Mouse (Mus musculus) limb, embryonic 12.5 days (tissue): ENCODE results near the gene Rps15. TPM values are rescaled to one million over a fixed set of nuclear protein-coding genes. Genes with fewer than 3 reads are reported as not detected.

Experiments used
- microRNA-seq: library from miRNA; unstranded; fragments of <30 nt; microRNA quantifications from one replicate; pipeline ENCODE4, GENCODE M21; 2017
- polyA plus RNA-seq: library from polyadenylated mRNA; unstranded; fragments of >200 nt; fragmentation: Nextera tagmentation; extraction: Ambion mirVana; gene quantifications from 2 replicates; pipeline ENCODE4 v1.2.1, GENCODE M21; 2016

Gene Rps15
- polyA plus RNA-seq, 1 experiment from 2014 or later, result 930 TPM

Small RNA genes lying within 50 kb of the gene (microRNA-seq; reads per million reads assigned to microRNA genes)
- not detected for gene Mir6911

Other genes starting within 250 kb of the Rps15 start
- 463 and 494 TPM in 2 replicates for gene Gpx4, start 245.3 kb upstream of the Rps15 start, polyA plus RNA-seq
- gene Sbno2, start 186.9 kb upstream of the Rps15 start, polyA plus RNA-seq, result 13.9 and 14.4 TPM in 2 replicates
- gene Stk11, start 176.7 kb upstream of the Rps15 start, polyA plus RNA-seq, result 16.1 and 18.1 TPM in 2 replicates
- 460 and 465 TPM in 2 replicates for gene Atp5d, start 153.8 kb upstream of the Rps15 start, polyA plus RNA-seq
- gene Cbarp, start 151.6 kb upstream of the Rps15 start, polyA plus RNA-seq, result 4.9 and 5.6 TPM in 2 replicates
- gene Midn, start 144.2 kb upstream of the Rps15 start, polyA plus RNA-seq, result 30.6 and 38.0 TPM in 2 replicates
- gene Cirbp, start 126.5 kb upstream of the Rps15 start, polyA plus RNA-seq, result 166 and 175 TPM in 2 replicates
- gene 1600002K03Rik, start 119.5 kb upstream of the Rps15 start, polyA plus RNA-seq, result 9.1 and 9.5 TPM in 2 replicates
- gene Efna2, start 113.0 kb upstream of the Rps15 start, polyA plus RNA-seq, result 60.3 and 62.2 TPM in 2 replicates
- 103 and 112 TPM in 2 replicates for gene Mum1, start 66.0 kb upstream of the Rps15 start, polyA plus RNA-seq
- 258 and 278 TPM in 2 replicates for gene Ndufs7, start 43.3 kb upstream of the Rps15 start, polyA plus RNA-seq
- gene Gamt, start 31.4 kb upstream of the Rps15 start, polyA plus RNA-seq, result 30.7 and 31.9 TPM in 2 replicates
- gene Dazap1, start 31.0 kb upstream of the Rps15 start, polyA plus RNA-seq, result 69.1 and 71.0 TPM in 2 replicates
- 4.7 and 5.3 TPM in 2 replicates for gene Apc2, start 3.5 kb downstream of the Rps15 start, polyA plus RNA-seq
- 48.1 and 50.5 TPM in 2 replicates for gene 2310011J03Rik, start 28.1 kb downstream of the Rps15 start, polyA plus RNA-seq
- 6.3 and 6.6 TPM in 2 replicates for gene Pcsk4, start 37.0 kb downstream of the Rps15 start, polyA plus RNA-seq
- 4.1 and 4.6 TPM in 2 replicates for gene Reep6, start 37.5 kb downstream of the Rps15 start, polyA plus RNA-seq
- gene Adamtsl5, start 56.0 kb downstream of the Rps15 start, polyA plus RNA-seq, result 0.70 and 0.88 TPM in 2 replicates
- 1.2 and 1.3 TPM in 2 replicates for gene Plk5, start 64.0 kb downstream of the Rps15 start, polyA plus RNA-seq
- 12.5 and 15.2 TPM in 2 replicates for gene Mex3d, start 95.2 kb downstream of the Rps15 start, polyA plus RNA-seq
- 361 and 364 TPM in 2 replicates for gene Mbd3, start 107.1 kb downstream of the Rps15 start, polyA plus RNA-seq
- 416 and 437 TPM in 2 replicates for gene Uqcr11, start 114.4 kb downstream of the Rps15 start, polyA plus RNA-seq
- gene Tcf3, start 141.2 kb downstream of the Rps15 start, polyA plus RNA-seq, result 247 and 274 TPM in 2 replicates
- not detected in 2 replicates for gene Onecut3, start 202.4 kb downstream of the Rps15 start, polyA plus RNA-seq
- gene Atp8b3, start 246.7 kb downstream of the Rps15 start, polyA plus RNA-seq, result 0.29 and 0.50 TPM in 2 replicates